Mouse (Mus musculus) heart, postnatal 0 days (tissue): ENCODE results near the gene Myog. TPM values are rescaled to one million over a fixed set of nuclear protein-coding genes. Genes with fewer than 3 reads are reported as not detected.

Source experiments
- ATAC-seq: fragments of 200-750 bp; cut with Nextera tagmentation; 2 replicates; pipeline ENCODE4 v1.8.0; 2017; ENCODE audit warnings: low read depth, moderate number of reproducible peaks, moderate library complexity; ENCODE audit not compliant: insufficient read depth
- DNase-seq: peaks from one replicate; pipeline ENCODE4 v3.0.0-alpha.2; 2016; ENCODE audit warnings: low spot score
- H3K27ac ChIP-seq: fragments of 300-500 bp; sonication (generic); 2 replicates; pipeline ENCODE4 v1.5.1; 2014; ENCODE audit warnings: low read depth, mild to moderate bottlenecking
- H3K27me3 ChIP-seq: fragments of 300-500 bp; sonication (generic); 2 replicates; pipeline ENCODE4 v1.6.1; 2014; ENCODE audit warnings: low read length, mixed read lengths; ENCODE audit not compliant: control insufficient read depth, insufficient read depth
- H3K36me3 ChIP-seq: fragments of 300-500 bp; sonication (generic); replicated peaks from 2 replicates; pipeline ENCODE4 v1.6.1; 2014; ENCODE audit warnings: low read length, mixed read lengths; ENCODE audit not compliant: control insufficient read depth, insufficient read depth
- H3K4me1 ChIP-seq: fragments of 300-500 bp; sonication (generic); 2 replicates; pipeline ENCODE4 v1.6.1; 2014; ENCODE audit warnings: antibody characterized with exemption; ENCODE audit not compliant: control insufficient read depth, insufficient read depth
- H3K4me2 ChIP-seq: fragments of 300-500 bp; sonication (generic); 2 replicates; pipeline ENCODE4 v1.6.1; 2014; ENCODE audit warnings: low read depth, mild to moderate bottlenecking, low read length, moderate library complexity
- H3K4me3 ChIP-seq: fragments of 300-500 bp; sonication (generic); 2 replicates; pipeline ENCODE4 v1.5.1; 2014; ENCODE audit warnings: low read depth, low read length
- H3K9ac ChIP-seq: fragments of 300-500 bp; sonication (generic); replicated peaks from 2 replicates; pipeline ENCODE4 v1.6.1; 2014; ENCODE audit warnings: low read depth, low read length, mixed read lengths
- H3K9me3 ChIP-seq: fragments of 300-500 bp; sonication (generic); replicated peaks from 2 replicates; pipeline ENCODE4 v1.6.1; 2016; ENCODE audit warnings: low read length; ENCODE audit not compliant: control insufficient read depth
- CTCF ChIP-seq: IDR thresholded peaks from 2 replicates; pipeline ENCODE4 v1.5.1; 2016; ENCODE audit warnings: antibody characterized with exemption, control low read depth, low read depth
- EP300 ChIP-seq: IDR thresholded peaks from 2 replicates; pipeline ENCODE4 v1.6.1; 2016; ENCODE audit warnings: antibody characterized with exemption, low read depth
- WGBS: fragments of 180-500 bp; shearing (Covaris S2); extraction: QIAGEN DNeasy Blood & Tissue Kit; methylation state at CpG from one replicate; pipeline ENCODE4 v1.1.7; 2014; 5-methylcytosine and 5-hydroxymethylcytosine counted together
- polyA plus RNA-seq: library from polyadenylated mRNA; unstranded; fragments of >200 nt; fragmentation: Nextera tagmentation; extraction: Ambion mirVana; gene quantifications from 2 replicates; pipeline ENCODE4 v1.2.1, GENCODE M21; 2015
- total RNA-seq: library from RNA; depleted of rRNA; stranded (reverse); fragments of >200 nt; gene quantifications from 2 replicates; pipeline ENCODE4 v1.2.3, GENCODE M21; 2014; ENCODE audit warnings: low replicate concordance; rRNA removed

Gene Myog
- total RNA-seq: not detected in 2 replicates
- 0.25 and 0.31 TPM in 2 replicates for polyA plus RNA-seq

DNA sequence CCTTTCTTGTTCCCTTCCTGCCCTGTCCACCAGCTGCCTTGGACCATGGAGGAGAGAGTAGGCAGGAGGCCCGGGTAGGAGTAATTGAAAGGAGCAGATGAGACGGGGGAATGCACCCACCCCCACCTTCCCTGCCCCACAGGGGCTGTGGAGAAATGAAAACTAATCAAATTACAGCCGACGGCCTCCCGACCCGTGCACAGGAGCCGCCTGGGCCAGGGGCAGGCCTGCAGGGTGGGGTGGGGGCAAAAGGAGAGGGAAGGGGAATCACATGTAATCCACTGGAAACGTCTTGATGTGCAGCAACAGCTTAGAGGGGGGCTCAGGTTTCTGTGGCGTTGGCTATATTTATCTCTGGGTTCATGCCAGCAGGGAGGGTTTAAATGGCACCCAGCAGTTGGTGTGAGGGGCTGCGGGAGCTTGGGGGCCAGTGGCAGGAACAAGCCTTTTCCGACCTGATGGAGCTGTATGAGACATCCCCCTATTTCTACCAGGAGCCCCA, at the start of gene Myog:
TSS of gene Myog (plus strand) at position 392 of the 502 bp plus-strand sequence.
- no peak for ATAC-seq
- Histone ChIP-seq H3K4me2 (no peak within 1 kb of the TSS; the same call in 1 of the 2 replicates), H3K4me3 (no peak within 1 kb of the TSS), H3K27me3 (no peaks in the 10 kb centered on the region), H3K9ac (no peak within 1 kb of the TSS), H3K36me3 (no peaks in the 10 kb centered on the region), H3K4me1 (peaks cover 11% of the 10 kb centered on the region; the same call in 1 of the 2 replicates), H3K27ac (no peak within 1 kb of the TSS), H3K9me3 (no peaks in the 10 kb centered on the region)
- TF ChIP-seq CTCF: no peak
- no peak for TF ChIP-seq EP300
- 42% methylated on average over 11 of the region's 11 CpGs for WGBS
- no peak for DNase-seq

DNA sequence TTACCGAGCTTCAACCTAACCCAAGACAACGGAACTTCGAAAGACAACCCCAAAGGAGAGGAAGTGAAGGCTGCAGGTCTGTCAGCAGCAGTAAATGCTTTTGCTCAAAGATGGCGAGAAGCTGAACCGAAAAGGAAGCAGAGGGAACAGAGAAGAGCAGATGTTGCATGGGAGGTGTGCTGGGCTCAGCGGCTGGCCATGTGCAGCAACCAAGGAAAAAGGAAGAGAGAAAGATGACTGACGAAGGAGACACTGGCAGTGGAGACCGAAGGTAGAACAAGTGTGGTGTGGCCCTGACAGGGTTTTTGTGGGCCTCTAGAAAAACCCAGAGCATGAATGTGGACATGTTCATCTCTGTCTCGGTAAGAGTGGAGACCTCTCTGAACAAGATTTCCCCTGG, 49.1 kb upstream of the Myog start:
- Histone ChIP-seq H3K27ac (no peak overlapping the region), H3K9ac (no peak overlapping the region), H3K4me2 (no peak overlapping the region), H3K4me3 (no peak overlapping the region), H3K4me1 (peaks cover 8% of the 10 kb centered on the region), H3K9me3 (no peaks in the 10 kb centered on the region), H3K36me3 (no peaks in the 10 kb centered on the region), H3K27me3 (no peaks in the 10 kb centered on the region)
- DNase-seq: no peak
- no peak for TF ChIP-seq EP300
- TF ChIP-seq CTCF: no peak
- ATAC-seq: no peak
- 78% methylated on average over 9 of the region's 9 CpGs for WGBS

DNA sequence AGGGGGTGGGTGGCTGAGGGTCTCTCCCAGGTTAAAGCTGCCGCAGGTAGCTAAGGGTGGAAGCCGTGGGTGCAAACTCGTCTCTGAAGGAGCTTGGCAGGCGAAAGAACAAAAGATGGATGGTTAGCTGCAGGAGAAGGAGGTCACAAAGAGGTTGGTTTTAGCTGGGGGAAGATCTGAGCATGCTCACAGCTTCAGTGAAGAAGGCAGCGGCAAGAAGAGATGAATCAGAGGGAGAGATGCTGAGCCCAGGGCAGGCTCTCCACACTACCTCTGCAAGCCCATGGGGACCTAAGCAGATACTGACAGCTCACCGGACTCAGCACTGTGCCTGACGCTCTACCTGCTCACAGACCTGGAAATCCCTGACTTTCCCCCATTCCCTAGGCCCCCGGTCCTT, 48.5 kb upstream of the Myog start:
- WGBS: 79% methylated on average over 8 of the region's 8 CpGs
- Histone ChIP-seq H3K9me3 (no peaks in the 10 kb centered on the region), H3K27me3 (no peaks in the 10 kb centered on the region), H3K27ac (no peak overlapping the region), H3K4me3 (no peak overlapping the region), H3K36me3 (no peaks in the 10 kb centered on the region), H3K4me1 (peaks cover 8% of the 10 kb centered on the region), H3K9ac (no peak overlapping the region), H3K4me2 (no peak overlapping the region)
- DNase-seq (no peak), ATAC-seq (no peak)
- TF ChIP-seq EP300 (no peak), CTCF (no peak)

DNA sequence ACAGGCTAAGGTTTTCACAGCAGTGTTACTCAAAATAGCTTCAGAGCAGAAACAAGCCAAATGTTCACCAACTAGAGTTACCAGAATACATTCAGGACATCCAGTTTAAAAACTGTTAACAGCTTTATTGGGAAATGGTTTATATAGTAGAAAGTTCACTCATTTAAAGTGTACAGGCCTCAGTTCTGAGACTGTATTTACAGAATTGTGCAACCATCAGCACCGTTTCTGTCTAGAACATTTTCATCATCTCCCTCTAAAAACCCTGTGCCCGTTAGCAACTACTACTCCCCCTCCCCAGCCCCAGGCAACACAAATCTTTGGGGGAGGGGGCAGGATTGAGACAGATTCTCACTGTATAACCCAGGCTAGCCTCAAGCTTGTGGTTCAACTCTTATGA, 47.5 kb upstream of the Myog start:
- Histone ChIP-seq H3K27ac (no peak overlapping the region), H3K36me3 (no peaks in the 10 kb centered on the region), H3K9me3 (no peaks in the 10 kb centered on the region), H3K4me2 (no peak overlapping the region), H3K27me3 (no peaks in the 10 kb centered on the region), H3K4me1 (peaks cover 8% of the 10 kb centered on the region), H3K9ac (no peak overlapping the region), H3K4me3 (no peak overlapping the region)
- TF ChIP-seq CTCF: no peak
- TF ChIP-seq EP300: no peak
- ATAC-seq (no peak), DNase-seq (no peak)
- WGBS: 66% methylated on average over 2 of the region's 2 CpGs

DNA sequence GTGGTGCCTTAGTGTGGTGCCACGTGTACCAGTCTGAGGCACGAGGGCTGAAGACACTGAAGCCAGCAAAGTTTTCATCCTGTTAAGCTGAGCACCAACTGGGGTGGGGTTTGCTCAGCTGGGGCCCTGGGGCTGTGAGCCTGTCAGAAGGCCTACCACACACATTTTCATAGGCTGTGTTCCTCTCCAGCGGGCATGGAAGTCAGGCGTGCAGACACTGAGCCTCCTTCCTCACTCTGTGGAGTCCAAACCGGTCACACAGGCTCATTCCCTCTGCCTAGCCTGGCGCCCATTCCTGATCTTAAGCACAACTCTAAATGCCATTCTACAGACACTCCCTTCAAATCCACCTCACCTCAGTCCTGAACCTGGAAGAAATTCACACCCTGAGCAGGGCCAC, 46.3 kb upstream of the Myog start:
- H3K9ac ChIP-seq: no peak overlapping the region
- no peak for ATAC-seq
- no peak overlapping the region for H3K27ac ChIP-seq

More for the DNA sequence above, 46.3 kb upstream of the Myog start:
- Histone ChIP-seq H3K4me1 (peaks cover 8% of the 10 kb centered on the region), H3K36me3 (no peaks in the 10 kb centered on the region), H3K4me3 (no peak overlapping the region), H3K9me3 (no peaks in the 10 kb centered on the region), H3K27me3 (no peaks in the 10 kb centered on the region), H3K4me2 (no peak overlapping the region)
- TF ChIP-seq CTCF (no peak), EP300 (no peak)
- no peak for DNase-seq
- WGBS: 69% methylated on average over 6 of the region's 6 CpGs
